Mouse (Mus musculus): ENCODE measurements around the gene Dtd2. TPM values are rescaled to one million over a fixed set of nuclear protein-coding genes. Genes with fewer than 3 reads are reported as not detected.

Gene Dtd2
- 22.5 and 23.1 TPM in 2 replicates for polyA plus RNA-seq (2015; fragmentation: Nextera tagmentation; extraction: Ambion mirVana)

GRCm38 (mm10) chr12:52005877-52006632 is at the start of gene Dtd2:
Gene Dtd2 (minus strand): TSS chr12:52006501.
- peak within 1 kb of the TSS; percentile 92 for H3K9ac ChIP-seq (ENCODE audit: low read length)
- H3K9me3 ChIP-seq (ENCODE audit: control insufficient read depth, low read length): no peaks in the 10 kb centered on the region
- TF ChIP-seq CTCF (IDR thresholded peaks at IDR 0.05; ENCODE audit: low read depth) (no peak), EP300 (optimal IDR thresholded peaks at IDR 0.05) (no peak)
- WGBS: 2% methylated on average over 42 of the region's 46 CpGs
- no peaks in the 10 kb centered on the region for H3K36me3 ChIP-seq (ENCODE audit: control insufficient read depth, insufficient read depth, low read length)
- no peaks in the 10 kb centered on the region for H3K27me3 ChIP-seq (ENCODE audit: control insufficient read depth, insufficient read depth, low read length)
- peak within 1 kb of the TSS; percentile 81 for H3K27ac ChIP-seq (replicated peaks)
- peak within 1 kb of the TSS; percentile 89 for H3K4me3 ChIP-seq (ENCODE audit: low read depth, low read length)
- DNase-seq (ENCODE audit: low spot score) (peak; percentile 92), ATAC-seq (ENCODE audit: low FRiP score, low TSS enrichment) (peak; percentile 97)
- no peaks in the 10 kb centered on the region for H3K4me1 ChIP-seq (replicated peaks; ENCODE audit: control insufficient read depth, insufficient read depth)
- peak within 1 kb of the TSS; percentile 77 for H3K4me2 ChIP-seq (replicated peaks; ENCODE audit: low read depth)

- Histone ChIP-seq H3K4me1 (replicated peaks; ENCODE audit: control insufficient read depth, insufficient read depth) (no peaks in the 10 kb centered on the region), H3K4me2 (replicated peaks; ENCODE audit: low read depth) (no peak overlapping the region), H3K27me3 (ENCODE audit: control insufficient read depth, insufficient read depth, low read length) (no peaks in the 10 kb centered on the region), H3K27ac (replicated peaks) (no peak overlapping the region), H3K36me3 (ENCODE audit: control insufficient read depth, insufficient read depth, low read length) (no peaks in the 10 kb centered on the region), H3K4me3 (ENCODE audit: low read depth, low read length) (no peak overlapping the region), H3K9me3 (ENCODE audit: control insufficient read depth, low read length) (no peaks in the 10 kb centered on the region), H3K9ac (ENCODE audit: low read length) (no peak overlapping the region)
- no peak for DNase-seq (ENCODE audit: low spot score)
- TF ChIP-seq CTCF (IDR thresholded peaks at IDR 0.05; ENCODE audit: low read depth) (no peak), EP300 (optimal IDR thresholded peaks at IDR 0.05) (no peak)
- no peak for ATAC-seq (ENCODE audit: low FRiP score, low TSS enrichment)
- 60% methylated on average over 2 of the region's 2 CpGs for WGBS
These were observed 43.0 kb upstream of the Dtd2 start for GRCm38 (mm10) chr12:52049324-52049723.

GRCm38 (mm10) chr12:52046371-52046770 is 40.1 kb upstream of the Dtd2 start:
- 73% methylated on average over 4 of the region's 4 CpGs for whole genome bisulfite sequencing
- no peaks in the 10 kb centered on the region for H3K4me1 ChIP-seq (replicated peaks; ENCODE audit: control insufficient read depth, insufficient read depth)
- H3K9me3 ChIP-seq (ENCODE audit: control insufficient read depth, low read length): no peaks in the 10 kb centered on the region
- no peak overlapping the region for H3K4me3 ChIP-seq (ENCODE audit: low read depth, low read length)
- no peak overlapping the region for H3K27ac ChIP-seq (replicated peaks)
- no peak overlapping the region for H3K4me2 ChIP-seq (replicated peaks; ENCODE audit: low read depth)
- H3K36me3 ChIP-seq (ENCODE audit: control insufficient read depth, insufficient read depth, low read length): no peaks in the 10 kb centered on the region
- ATAC-seq (ENCODE audit: low FRiP score, low TSS enrichment) (no peak), DNase-seq (ENCODE audit: low spot score) (no peak)
- no peaks in the 10 kb centered on the region for H3K27me3 ChIP-seq (ENCODE audit: control insufficient read depth, insufficient read depth, low read length)
- TF ChIP-seq CTCF (IDR thresholded peaks at IDR 0.05; ENCODE audit: low read depth) (no peak), EP300 (optimal IDR thresholded peaks at IDR 0.05) (no peak)
- H3K9ac ChIP-seq (ENCODE audit: low read length): no peak overlapping the region

- Histone ChIP-seq H3K9me3 (ENCODE audit: control insufficient read depth, low read length) (no peaks in the 10 kb centered on the region), H3K27me3 (ENCODE audit: control insufficient read depth, insufficient read depth, low read length) (no peaks in the 10 kb centered on the region), H3K36me3 (ENCODE audit: control insufficient read depth, insufficient read depth, low read length) (no peaks in the 10 kb centered on the region), H3K27ac (replicated peaks) (no peak overlapping the region), H3K4me1 (replicated peaks; ENCODE audit: control insufficient read depth, insufficient read depth) (no peaks in the 10 kb centered on the region), H3K9ac (ENCODE audit: low read length) (no peak overlapping the region), H3K4me2 (replicated peaks; ENCODE audit: low read depth) (no peak overlapping the region), H3K4me3 (ENCODE audit: low read depth, low read length) (no peak overlapping the region)
- DNase-seq (ENCODE audit: low spot score) (peak; percentile 17), ATAC-seq (ENCODE audit: low FRiP score, low TSS enrichment) (no peak)
- TF ChIP-seq EP300 (optimal IDR thresholded peaks at IDR 0.05): no peak
- no peak for TF ChIP-seq CTCF (IDR thresholded peaks at IDR 0.05; ENCODE audit: low read depth)
- 49% methylated on average over 10 of the region's 10 CpGs for WGBS
These were observed 36.6 kb upstream of the Dtd2 start for GRCm38 (mm10) chr12:52042818-52043336.

GRCm38 (mm10) chr12:52038352-52038751 is 32.1 kb upstream of the Dtd2 start:
- 39% methylated on average over 3 of the region's 3 CpGs for WGBS
- Histone ChIP-seq H3K36me3 (ENCODE audit: control insufficient read depth, insufficient read depth, low read length) (no peaks in the 10 kb centered on the region), H3K9me3 (ENCODE audit: control insufficient read depth, low read length) (no peaks in the 10 kb centered on the region), H3K27me3 (ENCODE audit: control insufficient read depth, insufficient read depth, low read length) (no peaks in the 10 kb centered on the region), H3K4me3 (ENCODE audit: low read depth, low read length) (no peak overlapping the region), H3K9ac (ENCODE audit: low read length) (no peak overlapping the region), H3K27ac (replicated peaks) (no peak overlapping the region), H3K4me2 (replicated peaks; ENCODE audit: low read depth) (no peak overlapping the region), H3K4me1 (replicated peaks; ENCODE audit: control insufficient read depth, insufficient read depth) (no peaks in the 10 kb centered on the region)
- DNase-seq (ENCODE audit: low spot score) (no peak), ATAC-seq (ENCODE audit: low FRiP score, low TSS enrichment) (no peak)
- TF ChIP-seq EP300 (optimal IDR thresholded peaks at IDR 0.05) (no peak), CTCF (IDR thresholded peaks at IDR 0.05; ENCODE audit: low read depth) (peak; percentile 87)

- Histone ChIP-seq H3K36me3 (ENCODE audit: control insufficient read depth, insufficient read depth, low read length) (no peaks in the 10 kb centered on the region), H3K27me3 (ENCODE audit: control insufficient read depth, insufficient read depth, low read length) (no peaks in the 10 kb centered on the region)
- no peak for DNase-seq (ENCODE audit: low spot score)
These were observed 28.7 kb upstream of the Dtd2 start for GRCm38 (mm10) chr12:52034956-52035355.

More at GRCm38 (mm10) chr12:52034956-52035355, 28.7 kb upstream of the Dtd2 start:
- TF ChIP-seq CTCF (IDR thresholded peaks at IDR 0.05; ENCODE audit: low read depth): no peak
- no peak for TF ChIP-seq EP300 (optimal IDR thresholded peaks at IDR 0.05)
- H3K9me3 ChIP-seq (ENCODE audit: control insufficient read depth, low read length): no peaks in the 10 kb centered on the region
- WGBS: 79% methylated on average over 3 of the region's 3 CpGs
- no peaks in the 10 kb centered on the region for H3K4me1 ChIP-seq (replicated peaks; ENCODE audit: control insufficient read depth, insufficient read depth)
- ATAC-seq (ENCODE audit: low FRiP score, low TSS enrichment): no peak
- no peak overlapping the region for H3K4me3 ChIP-seq (ENCODE audit: low read depth, low read length)
- H3K27ac ChIP-seq (replicated peaks): no peak overlapping the region
- H3K4me2 ChIP-seq (replicated peaks; ENCODE audit: low read depth): no peak overlapping the region
- no peak overlapping the region for H3K9ac ChIP-seq (ENCODE audit: low read length)
